Mouse (Mus musculus) lung, adult 18-20 months (tissue): Measurements from ENCODE around the gene Esyt1.
"Not testable (repeated sequence)": the region's sequence is repeated elsewhere in the genome, so short reads cannot be mapped to it uniquely, and the experiment has no call there.

Experiments
- DNase-seq, 2 experiments: peaks; one replicate each; pipeline ENCODE4 v3.0.0; 2022; ENCODE audit warnings: mixed read lengths in 2 of 2

Gene Esyt1

DNA sequence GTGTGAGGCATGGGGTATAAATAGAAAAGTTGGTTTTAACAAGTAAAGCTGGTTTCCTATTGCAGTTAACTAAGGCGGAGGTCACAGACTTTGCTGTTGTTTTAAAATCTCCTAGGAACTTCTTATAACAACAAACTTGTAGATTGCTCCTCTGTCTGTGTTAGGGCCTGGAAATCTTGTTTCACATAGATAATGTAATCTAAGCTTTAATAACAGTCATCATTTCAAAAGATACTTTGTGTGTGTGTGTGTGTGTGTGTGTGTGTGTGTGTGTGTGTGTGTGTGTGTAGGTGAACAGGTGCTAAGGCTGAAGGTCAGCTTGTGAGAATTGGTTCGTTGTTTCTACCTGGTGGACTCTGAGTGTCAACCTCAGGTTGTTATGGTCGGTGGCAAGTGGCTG, 21.7 kb downstream of the Esyt1 start:
- no peak for DNase-seq

GRCm38 (mm10) chr10:128503532-128503931, 22.1 kb downstream of the Esyt1 start:
- no peak for DNase-seq

DNA sequence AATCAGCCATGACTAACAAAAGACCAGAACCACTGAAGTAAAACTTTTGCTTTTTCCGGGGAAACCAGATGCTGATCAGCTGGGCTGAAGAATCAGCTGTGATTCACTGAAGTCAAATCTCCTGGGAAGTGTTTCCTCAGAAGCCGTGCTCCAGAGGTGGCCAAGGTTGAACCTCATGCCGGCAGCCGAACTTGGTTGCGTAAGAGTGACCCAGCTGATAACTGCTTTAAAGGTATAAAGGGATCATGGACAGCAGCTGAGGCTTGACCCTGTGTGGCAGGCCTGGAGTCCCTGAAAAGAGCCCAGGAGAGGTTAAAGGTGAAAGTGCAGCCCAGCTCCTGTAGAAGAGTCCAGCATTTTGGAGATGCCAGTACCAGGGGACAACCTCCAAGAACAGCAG, 23.3 kb downstream of the Esyt1 start:
- peak in 1 of 2 experiments; percentile 62 for DNase-seq

GRCm38 (mm10) chr10:128499116-128499671, 26.5 kb downstream of the Esyt1 start:
- peak; percentile 63 to 70 for DNase-seq

DNA sequence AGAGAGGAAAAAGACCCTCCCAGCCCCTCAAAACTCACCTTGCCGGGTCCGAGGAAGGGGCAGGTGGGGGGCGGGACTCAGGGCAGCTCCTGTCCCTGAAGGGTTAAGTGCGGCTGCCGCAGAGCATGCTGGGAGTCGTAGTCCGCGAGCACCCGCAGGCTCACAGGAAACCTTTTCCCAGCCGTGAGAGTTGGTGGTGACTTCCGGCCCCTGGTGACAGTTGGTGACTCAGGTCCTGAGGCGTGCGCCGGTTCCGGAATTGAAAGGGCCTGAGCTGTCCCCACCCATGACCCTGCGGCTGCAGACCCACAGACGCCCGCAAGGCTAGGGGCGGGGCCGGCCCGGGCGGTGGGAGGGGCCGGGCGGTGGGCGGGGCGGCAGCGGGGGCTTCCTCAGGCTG, 27.1 kb downstream of the Esyt1 start, which contains the start of gene Myl6b:
Gene Myl6b (minus strand): TSS at position 96 of the 400 bp plus-strand sequence.
- DNase-seq, result peak; percentile 98 to 99

DNA sequence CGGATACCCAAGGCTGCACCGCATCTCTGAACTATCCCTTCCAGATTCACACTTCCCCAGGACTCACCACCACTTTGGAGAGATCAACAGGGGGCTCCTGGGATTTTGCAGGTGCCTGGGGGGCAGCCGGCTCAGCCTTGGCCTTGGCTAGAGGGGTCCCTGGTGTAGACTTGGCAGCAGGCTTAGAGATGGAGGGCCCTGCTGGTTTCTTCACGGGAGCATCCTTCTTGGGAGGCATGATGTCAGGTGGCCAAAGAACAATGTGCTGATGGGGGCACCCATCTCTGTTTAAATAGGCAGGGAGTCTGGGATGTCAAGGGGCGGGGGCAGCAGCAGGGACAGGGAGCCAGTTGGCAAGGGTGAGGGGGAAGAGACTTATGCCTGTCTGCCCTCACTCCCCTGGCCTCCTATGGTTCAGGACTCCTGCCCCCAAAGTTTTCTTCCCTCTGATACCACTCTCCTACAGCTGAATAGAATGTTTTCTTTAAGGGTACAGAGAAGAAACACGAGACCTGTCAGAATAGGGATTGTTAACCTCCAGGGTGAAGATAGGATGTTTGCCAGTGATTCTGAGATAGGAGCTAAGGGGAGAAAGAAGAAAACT, 28.4 kb downstream of the Esyt1 start:
- DNase-seq, result no peak

DNA sequence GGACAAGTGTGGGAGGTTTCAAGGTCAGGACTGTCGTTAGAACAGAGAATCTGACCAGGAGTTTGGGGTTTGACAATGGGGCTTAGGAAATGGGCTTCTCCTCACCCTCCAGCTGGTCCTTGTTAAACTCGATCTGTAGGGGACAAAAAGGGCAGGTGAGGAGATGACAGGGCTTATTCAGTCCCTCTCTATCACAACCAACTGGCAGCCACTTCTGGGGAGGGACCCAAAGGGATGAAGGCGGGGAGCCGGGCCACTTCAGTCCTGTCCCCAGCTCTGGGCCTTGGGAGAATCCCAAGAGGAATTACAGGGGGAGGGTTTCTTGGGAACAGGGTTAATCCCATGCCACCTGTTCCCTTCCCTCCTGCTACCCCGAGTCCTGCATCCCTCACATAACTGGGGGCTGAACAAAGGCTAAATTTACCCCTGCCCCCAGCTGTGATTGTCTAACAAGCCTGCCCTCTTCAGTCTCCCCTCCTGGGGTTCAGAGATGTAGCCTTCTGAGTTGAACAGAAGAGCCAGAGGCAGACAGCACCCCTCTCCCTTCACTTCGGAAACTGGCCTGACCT, 29.1 kb downstream of the Esyt1 start:
- DNase-seq, result no peak

GRCm38 (mm10) chr10:128495903-128496302, 29.8 kb downstream of the Esyt1 start:
- no peak for DNase-seq

- no peak for DNase-seq
Measured at GRCm38 (mm10) chr10:128495270-128495669, 30.4 kb downstream of the Esyt1 start.

DNA sequence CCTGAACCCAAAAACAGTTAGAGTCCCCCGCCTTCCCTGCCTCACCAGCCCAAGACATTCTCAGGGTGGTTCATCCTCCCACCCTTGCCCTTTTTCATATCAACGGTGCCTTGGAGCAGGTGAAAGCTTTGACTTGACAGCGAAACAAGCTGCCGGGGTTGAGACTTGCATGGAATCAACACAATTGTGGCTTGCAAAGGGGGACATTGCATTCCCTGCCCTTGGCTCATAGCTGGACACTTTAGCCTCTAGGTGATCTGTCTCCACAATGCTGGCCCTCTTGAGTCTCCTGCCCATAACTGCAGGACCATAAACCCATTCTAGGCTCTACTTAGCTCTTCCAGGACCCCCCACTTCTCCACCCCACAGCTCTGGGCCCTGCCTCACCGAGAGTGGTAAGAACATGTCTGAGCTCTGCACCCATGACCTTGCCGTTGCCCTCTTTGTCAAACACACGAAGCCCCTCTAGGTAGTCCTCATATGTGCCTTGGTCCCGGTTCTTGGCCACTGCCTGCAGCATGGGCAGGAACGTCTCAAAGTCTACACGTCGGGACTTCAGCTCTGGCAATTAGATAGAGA, 30.9 kb downstream of the Esyt1 start:
- no peak for DNase-seq

DNA sequence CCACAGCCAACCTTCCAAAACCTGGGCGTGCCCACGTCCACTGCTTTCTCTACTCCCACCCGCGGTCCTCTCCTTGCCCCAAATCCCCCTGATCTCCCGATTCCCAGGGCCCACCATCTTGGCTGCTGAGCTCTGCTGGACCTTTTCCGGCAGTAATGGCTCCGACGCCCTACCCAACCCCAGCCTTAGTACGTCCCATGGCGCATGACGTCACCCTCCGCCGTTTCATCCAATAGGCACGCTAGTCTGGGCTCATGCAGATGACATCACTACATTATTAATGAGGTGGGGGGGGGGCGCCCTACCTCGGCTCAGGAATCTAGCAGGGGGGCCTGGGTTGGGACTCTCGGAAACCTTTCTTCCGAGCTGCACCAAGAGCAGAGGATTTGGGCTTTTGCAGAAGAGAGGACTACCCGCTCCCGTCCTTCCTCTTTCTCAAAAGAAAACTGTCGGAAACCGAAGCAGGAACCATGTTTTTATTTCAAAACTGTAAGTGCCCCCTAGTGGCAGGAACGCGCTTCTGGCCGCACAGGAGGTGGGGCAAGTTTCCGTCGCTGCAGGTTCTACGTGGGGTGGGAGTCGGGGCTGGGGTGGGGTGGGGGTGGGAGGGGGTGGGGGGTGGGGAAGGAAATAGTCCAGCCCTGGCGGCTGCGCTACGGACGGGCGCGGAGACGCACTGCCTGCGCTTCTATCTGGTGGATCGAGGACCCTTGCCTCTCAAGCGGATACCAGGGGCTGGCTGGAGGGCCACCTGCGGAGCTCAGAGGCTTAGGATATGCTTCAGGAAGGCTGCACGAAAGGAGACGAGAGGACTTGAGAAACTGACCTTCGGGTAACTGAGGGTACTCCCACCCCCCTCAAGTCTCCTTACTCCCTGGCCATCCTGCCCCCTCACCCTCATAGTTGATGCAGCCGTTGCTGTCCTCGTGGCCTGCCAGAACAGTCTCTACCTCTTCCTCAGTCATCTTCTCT, 31.7 kb downstream of the Esyt1 start, which contains the start of gene Myl6:
Gene Myl6 (minus strand): TSS at position 451 of the 972 bp plus-strand sequence.
- peak; percentile 99 for DNase-seq

- no peak for DNase-seq
Measured at GRCm38 (mm10) chr10:128493319-128493694, 32.4 kb downstream of the Esyt1 start.

- peak; percentile 89 to 91 for DNase-seq
Measured at GRCm38 (mm10) chr10:128492633-128493311, 32.9 kb downstream of the Esyt1 start.

GRCm38 (mm10) chr10:128492051-128492450, 33.6 kb downstream of the Esyt1 start:
- DNase-seq, result not testable (repeated sequence)

GRCm38 (mm10) chr10:128491495-128491894, 34.2 kb downstream of the Esyt1 start:
- DNase-seq, result peak in 1 of 2 experiments; percentile 54

DNA sequence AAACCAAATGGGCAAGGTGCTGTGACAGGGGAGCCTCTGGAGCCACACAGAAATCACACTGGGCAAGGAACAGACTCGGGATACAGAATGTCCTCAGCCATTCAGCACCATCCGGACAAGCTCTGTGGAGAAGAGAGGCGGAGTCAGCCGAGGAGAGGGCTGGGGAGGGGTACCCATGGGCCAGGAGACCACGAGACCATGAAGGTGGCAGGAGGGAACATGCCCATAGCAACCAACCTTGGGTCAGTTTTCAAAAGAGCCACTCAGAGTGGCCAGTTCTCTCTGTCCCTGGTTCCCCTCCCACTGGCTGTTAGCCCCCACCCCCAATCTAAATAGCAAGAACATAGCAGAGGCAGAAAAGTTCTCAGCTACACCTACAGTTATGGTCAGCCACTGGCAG, 34.8 kb downstream of the Esyt1 start:
- no peak for DNase-seq

DNA sequence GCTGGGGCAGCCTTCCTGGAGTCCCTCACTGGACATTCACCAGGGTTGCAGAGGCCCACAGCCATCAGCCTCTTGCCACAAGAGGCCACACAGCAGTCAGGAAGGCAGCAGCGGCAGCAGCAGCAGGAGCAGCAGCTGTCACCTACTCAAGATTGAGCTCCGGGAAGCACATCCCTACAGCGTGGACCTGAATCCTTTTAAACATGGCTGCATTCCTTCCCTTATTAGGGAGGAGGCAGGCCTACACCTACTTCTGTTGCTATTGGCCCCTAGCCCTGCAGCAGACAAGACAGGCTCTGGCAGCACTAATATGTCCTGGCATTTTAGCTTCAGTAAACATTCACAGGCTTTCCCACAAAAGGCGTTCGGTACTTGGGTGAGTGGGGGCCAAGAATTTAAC, 35.4 kb downstream of the Esyt1 start:
- no peak for DNase-seq

DNA sequence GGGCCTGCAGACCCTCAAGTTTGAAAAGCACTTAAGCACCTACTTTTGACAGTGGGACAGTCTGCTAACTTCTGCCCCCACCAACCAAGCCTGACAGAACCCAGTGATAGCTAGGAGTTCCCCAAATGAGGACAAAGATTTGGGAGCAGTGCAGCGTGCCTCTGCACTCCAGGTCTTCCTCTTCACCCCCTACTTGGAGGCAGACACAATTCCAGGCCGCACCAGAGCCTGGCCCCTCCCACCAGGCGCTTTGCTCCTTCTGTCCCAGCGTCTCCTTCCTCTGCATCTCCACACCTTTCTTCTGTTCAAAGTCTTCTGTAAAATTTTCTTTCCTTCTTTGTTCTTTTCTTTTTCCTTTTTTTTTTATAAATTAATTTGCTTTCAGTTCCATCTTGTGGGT, 35.9 kb downstream of the Esyt1 start:
- DNase-seq, result no peak

- no peak for DNase-seq
Measured at GRCm38 (mm10) chr10:128489380-128489779, 36.3 kb downstream of the Esyt1 start.

DNA sequence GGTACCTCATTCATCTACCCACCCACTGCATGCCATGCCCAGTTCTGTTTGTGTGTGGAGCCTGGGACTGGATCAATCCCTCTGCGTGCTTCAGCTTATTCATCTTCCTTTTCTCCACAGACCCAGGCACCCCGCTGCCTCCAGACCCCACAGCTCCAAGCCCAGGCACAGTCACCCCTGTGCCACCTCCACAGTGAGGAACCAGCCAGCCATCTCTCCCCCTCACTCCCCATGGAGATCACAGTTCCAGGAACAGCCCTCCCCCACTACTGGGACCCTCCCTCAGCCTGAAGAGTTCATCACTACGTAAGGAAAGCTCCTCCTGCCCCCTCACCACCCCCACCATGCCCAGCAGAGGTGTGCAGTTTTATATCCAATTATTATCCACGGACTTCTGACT, 36.9 kb downstream of the Esyt1 start:
- DNase-seq, result no peak

DNA sequence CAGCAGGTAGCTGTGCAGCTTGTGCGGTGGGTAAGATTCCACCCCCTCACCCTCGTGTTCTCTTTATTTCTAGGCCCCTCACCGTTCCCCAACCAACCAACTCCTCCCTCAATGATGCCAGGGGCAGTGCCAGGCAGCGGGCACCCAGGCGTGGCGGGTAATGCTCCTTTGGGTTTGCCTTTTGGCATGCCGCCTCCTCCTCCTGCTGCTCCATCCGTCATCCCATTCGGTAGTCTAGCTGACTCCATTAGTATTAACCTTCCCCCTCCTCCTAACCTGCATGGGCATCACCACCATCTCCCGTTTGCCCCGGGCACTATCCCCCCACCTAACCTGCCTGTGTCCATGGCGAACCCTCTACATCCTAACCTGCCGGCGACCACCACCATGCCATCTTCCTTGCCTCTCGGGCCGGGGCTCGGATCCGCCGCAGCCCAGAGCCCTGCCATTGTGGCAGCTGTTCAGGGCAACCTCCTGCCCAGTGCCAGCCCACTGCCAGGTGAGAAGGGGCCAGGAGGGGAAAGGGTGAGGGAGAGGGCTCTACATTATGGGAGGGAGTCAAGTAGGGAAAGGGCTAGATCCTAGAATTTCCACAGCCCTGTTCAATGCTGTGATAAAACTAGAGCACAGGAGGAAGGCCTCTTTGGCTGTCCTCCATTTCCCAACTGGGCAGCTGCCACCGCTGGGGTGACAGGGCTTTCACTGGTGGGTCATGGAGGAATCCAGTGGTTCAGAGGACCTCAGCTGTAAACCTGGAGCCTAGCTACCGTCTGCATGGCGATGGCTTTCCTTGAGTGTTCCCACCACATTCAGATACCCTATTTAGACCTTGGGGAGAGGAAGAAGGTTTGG, 37.6 kb downstream of the Esyt1 start:
- DNase-seq, result no peak
